Mouse (Mus musculus): ENCODE data around the gene Pms2.

GRCm38 (mm10) chr5:143948361-143948760 is 38.6 kb downstream of the Pms2 start:
- TF ChIP-seq CTCF (conservative IDR thresholded peaks at IDR 0.05; ENCODE audit: low read length) (no peak), POU5F1 (IDR thresholded peaks at IDR 0.05; ENCODE audit: borderline replicate concordance, low read length) (no peak), NANOG (IDR thresholded peaks at IDR 0.05; ENCODE audit: borderline replicate concordance, low read length) (no peak)
